Mouse (Mus musculus) MEL (cell line): ENCODE results near the gene Neurl2.

Experiments
- CTCF ChIP-seq, 3 experiments: IDR thresholded peaks in 2 of 3; conservative IDR thresholded peaks in 1 of 3; 2 replicates each; pipeline ENCODE4 v1.5.1; 2011 to 2012; ENCODE audit warnings: low read length in 3 of 3, low read depth in 2 of 3, mild to moderate bottlenecking in 2 of 3, improper control_type of control experiment in 1 of 3, inconsistent platforms in 1 of 3, mixed read lengths in 1 of 3, moderate library complexity in 1 of 3; ENCODE audit not compliant: control insufficient read depth in 1 of 3, insufficient read depth in 1 of 3, poor library complexity in 1 of 3, severe bottlenecking in 1 of 3
- HCFC1 ChIP-seq: IDR thresholded peaks from 2 replicates; pipeline ENCODE4 v1.6.1; 2012; ENCODE audit warnings: low read depth, mild to moderate bottlenecking, inconsistent platforms, low read length, improper control_type of control experiment, moderate library complexity

DNA sequence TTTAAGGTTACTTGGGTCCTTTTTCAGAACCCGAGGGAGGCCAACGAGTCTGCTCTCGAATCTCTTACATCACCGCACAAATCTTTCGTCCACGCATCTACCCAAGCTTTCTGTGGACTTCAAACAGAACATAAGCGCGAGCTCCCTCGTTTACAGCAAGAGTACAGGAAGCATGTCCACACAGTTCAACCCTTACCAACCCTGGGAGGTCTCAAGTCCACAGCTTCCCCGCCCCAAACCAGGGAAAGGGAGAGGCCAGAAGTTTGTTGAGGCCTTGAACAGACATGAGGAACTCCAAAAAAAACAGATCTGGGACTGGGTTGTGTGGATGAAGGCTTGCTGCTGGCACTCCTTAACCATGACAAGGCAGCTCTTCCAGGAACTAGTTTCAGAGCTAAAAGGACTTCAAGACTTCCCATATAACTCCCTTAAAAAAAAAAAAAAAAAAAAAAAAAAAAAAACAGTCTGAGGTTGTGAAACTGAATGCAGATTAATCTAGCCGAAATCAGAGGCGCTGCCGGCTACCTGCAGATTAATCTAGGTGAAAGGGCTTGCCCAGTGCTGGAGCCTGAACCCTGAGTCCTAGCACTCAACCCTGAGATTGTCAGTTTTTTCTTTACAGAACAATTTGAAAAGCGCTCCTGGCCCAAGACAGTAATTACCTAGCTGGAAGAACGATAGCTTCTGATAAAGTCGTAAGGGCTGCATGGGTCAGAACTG, 29.9 kb downstream of the Neurl2 start:
- TF ChIP-seq HCFC1 (no peak), CTCF (IDR thresholded peaks at IDR 0.05 in 2 of 3, conservative IDR thresholded peaks at IDR 0.05 in 1 of 3; ENCODE audit: control insufficient read depth in 1 of 3, insufficient read depth in 1 of 3, low read depth in 2 of 3, low read length in 3 of 3, poor library complexity in 1 of 3, severe bottlenecking in 1 of 3) (no peak)
